8 mouse cellular contexts compared by ENCODE assay signal in genomic region chr5:122421271-122422068, GRCm38 (mm10). TPM values are rescaled to one million over a fixed set of nuclear protein-coding genes. Genes with fewer than 3 reads are reported as not detected.
DNase-seq lines count a peak whose midpoint lies in the region; ATAC-seq lines count a peak whose summit lies in the region.

TSS of gene Anapc7 (plus strand) at chr5:122421693.

- peak within 1 kb of the TSS; percentile 67 for H3K27ac ChIP-seq in embryonic facial prominence, embryonic 11.5 days (replicated peaks; ENCODE audit: low read depth, low read length)
- H3K27ac ChIP-seq in heart, embryonic 13.5 days (replicated peaks): peak within 1 kb of the TSS; percentile 85
- H3K27ac ChIP-seq in midbrain, embryonic 14.5 days (replicated peaks; ENCODE audit: low read depth, low read length): peak within 1 kb of the TSS; percentile 96

- 25% methylated on average over 17 of the region's 17 CpGs for WGBS in embryonic facial prominence, embryonic 11.5 days
- 20% methylated on average over 17 of the region's 17 CpGs for WGBS in heart, embryonic 13.5 days
- WGBS in midbrain, embryonic 14.5 days: 25% methylated on average over 17 of the region's 17 CpGs

- H3K4me1 ChIP-seq in embryonic facial prominence, embryonic 11.5 days (ENCODE audit: control insufficient read depth, insufficient read depth, low read length): peaks cover 3% of the 10 kb centered on the region; the same call in 1 of the 2 replicates
- peaks cover 22% of the 10 kb centered on the region for H3K4me1 ChIP-seq in heart, embryonic 13.5 days
- H3K4me1 ChIP-seq in midbrain, embryonic 14.5 days (ENCODE audit: control insufficient read depth, insufficient read depth, low read length): peaks cover 11% of the 10 kb centered on the region; the same call in 1 of the 2 replicates

- H3K9ac ChIP-seq in embryonic facial prominence, embryonic 11.5 days (replicated peaks; ENCODE audit: low read length): peak within 1 kb of the TSS; percentile 94
- H3K9ac ChIP-seq in heart, embryonic 13.5 days: peak within 1 kb of the TSS; percentile 97
- H3K9ac ChIP-seq in midbrain, embryonic 14.5 days (replicated peaks; ENCODE audit: low read length): peak within 1 kb of the TSS; percentile 79

- H3K27me3 ChIP-seq in embryonic facial prominence, embryonic 11.5 days (ENCODE audit: control insufficient read depth, insufficient read depth, low read length): no peaks in the 10 kb centered on the region
- no peaks in the 10 kb centered on the region for H3K27me3 ChIP-seq in heart, embryonic 13.5 days (replicated peaks)
- H3K27me3 ChIP-seq in midbrain, embryonic 14.5 days (ENCODE audit: control insufficient read depth, insufficient read depth, low read length): no peaks in the 10 kb centered on the region

- H3K4me3 ChIP-seq in embryonic facial prominence, embryonic 11.5 days (ENCODE audit: low read depth, low read length): peak within 1 kb of the TSS; percentile 98
- H3K4me3 ChIP-seq in heart, embryonic 13.5 days: peak within 1 kb of the TSS; percentile 99
- H3K4me3 ChIP-seq in midbrain, embryonic 14.5 days (replicated peaks; ENCODE audit: low read depth, low read length): peak within 1 kb of the TSS; percentile 98

- no peaks in the 10 kb centered on the region for H3K9me3 ChIP-seq in embryonic facial prominence, embryonic 11.5 days (replicated peaks; ENCODE audit: control insufficient read depth, low read length)
- H3K9me3 ChIP-seq in heart, embryonic 13.5 days: no peaks in the 10 kb centered on the region
- H3K9me3 ChIP-seq in midbrain, embryonic 14.5 days (ENCODE audit: control insufficient read depth, low read length): no peaks in the 10 kb centered on the region

- DNase-seq in thymus, postnatal 4 days: peak; percentile 17
- DNase-seq in thymus, adult 18-20 months: no peak
- DNase-seq in embryonic facial prominence, embryonic 11.5 days (ENCODE audit: low spot score): peak; percentile 20
- no peak for DNase-seq in layer of hippocampus, postnatal 25 days (ENCODE audit: extremely low spot score in 1 of 2, low spot score in 1 of 2)
- DNase-seq in midbrain, embryonic 14.5 days: peak; percentile 30
- DNase-seq in c-Kit-positive CD71-positive TER-119-positive erythroid progenitor cells, embryonic 14.5 days (ENCODE audit: low spot score): no peak
- DNase-seq in ovary, postnatal 14 days (ENCODE audit: low spot score): no peak

- H3K36me3 ChIP-seq in embryonic facial prominence, embryonic 11.5 days (replicated peaks; ENCODE audit: control insufficient read depth, insufficient read depth, low read depth, low read length): no peaks in the 10 kb centered on the region
- H3K36me3 ChIP-seq in heart, embryonic 13.5 days: peaks cover 8% of the 10 kb centered on the region
- H3K36me3 ChIP-seq in midbrain, embryonic 14.5 days (ENCODE audit: control insufficient read depth, insufficient read depth, low read length): no peaks in the 10 kb centered on the region

- 0 out of 2 replicates have a peak, but pooled peaks have one; percentile 14 for ATAC-seq in embryonic facial prominence, embryonic 11.5 days (replicated peaks; ENCODE audit: insufficient number of reproducible peaks, low FRiP score, low TSS enrichment, low read depth)
- no peak for ATAC-seq in heart, embryonic 13.5 days (ENCODE audit: extremely low read depth, insufficient number of reproducible peaks, low FRiP score, low TSS enrichment)
- peak; percentile 27; the same call in 1 of the 2 replicates for ATAC-seq in midbrain, embryonic 14.5 days (ENCODE audit: low FRiP score, low TSS enrichment)

- H3K4me2 ChIP-seq in embryonic facial prominence, embryonic 11.5 days (ENCODE audit: low read depth, low read length): peak within 1 kb of the TSS; percentile 76
- peak within 1 kb of the TSS; percentile 92 for H3K4me2 ChIP-seq in heart, embryonic 13.5 days
- H3K4me2 ChIP-seq in midbrain, embryonic 14.5 days (ENCODE audit: low read length): peak within 1 kb of the TSS; percentile 83

RNA-seq across cellular contexts. Expression of gene Anapc7, which starts in this region (rescaled TPM):
- polyA plus RNA-seq in embryonic facial prominence, embryonic 11.5 days (2014; fragmentation: Nextera tagmentation; extraction: Ambion mirVana): 30.3 and 34.1 TPM in 2 replicates
- polyA plus RNA-seq in heart, embryonic 13.5 days (2015; fragmentation: Nextera tagmentation; extraction: Ambion mirVana): 35.5 and 36.4 TPM in 2 replicates
- total RNA-seq in layer of hippocampus, postnatal 25 days (2021): 10 to 100 TPM; 27.6 to 28.1 TPM
- 27.5 and 39.6 TPM in 2 replicates for polyA plus RNA-seq in midbrain, embryonic 14.5 days (2014; fragmentation: Nextera tagmentation; extraction: Ambion mirVana)

Comparison
In these comparisons a context has a peak if more than half of its experiments do, and no peak if none do; other contexts are left out.
1. DNase-seq: peak in thymus, postnatal 4 days (single experiment), embryonic facial prominence, embryonic 11.5 days (single experiment) and midbrain, embryonic 14.5 days (single experiment); none in thymus, adult 18-20 months (0 of 2), layer of hippocampus, postnatal 25 days (0 of 2), c-Kit-positive CD71-positive TER-119-positive erythroid progenitor cells, embryonic 14.5 days (single experiment) and ovary, postnatal 14 days (single experiment).
2. Peak in every context shown above with its lines, with median percentiles within 50 percentile points of each other: H3K27ac ChIP-seq, H3K4me2 ChIP-seq, H3K4me3 ChIP-seq and H3K9ac ChIP-seq.